Mouse (Mus musculus): ENCODE results near the gene Slc1a7. TPM values are rescaled to one million over a fixed set of nuclear protein-coding genes. Genes with fewer than 3 reads are reported as not detected.

Slc1a7 gene
- polyA plus RNA-seq, 1 experiment from 2014 or later = 0.05 TPM

Other genes with a start within 250 kb of the Slc1a7 start
- gene Lrp8, start 166.1 kb upstream of the Slc1a7 start, polyA plus RNA-seq (2015; fragmentation: Nextera tagmentation; extraction: Ambion mirVana) = 86.3 and 93.7 TPM in 2 replicates
- gene Magoh, start 88.6 kb upstream of the Slc1a7 start, polyA plus RNA-seq (2015; fragmentation: Nextera tagmentation; extraction: Ambion mirVana) = 141 and 152 TPM in 2 replicates
- 113 and 114 TPM in 2 replicates for gene 0610037L13Rik, start 78.5 kb upstream of the Slc1a7 start, polyA plus RNA-seq (2015; fragmentation: Nextera tagmentation; extraction: Ambion mirVana)
- 13.2 and 13.7 TPM in 2 replicates for gene Cpt2, start 44.7 kb upstream of the Slc1a7 start, polyA plus RNA-seq (2015; fragmentation: Nextera tagmentation; extraction: Ambion mirVana)
- gene Podn, start 128.1 kb downstream of the Slc1a7 start, polyA plus RNA-seq (2015; fragmentation: Nextera tagmentation; extraction: Ambion mirVana) = 0.14 and 0.33 TPM in 2 replicates
- 206 and 214 TPM in 2 replicates for gene Scp2, start 176.7 kb downstream of the Slc1a7 start, polyA plus RNA-seq (2015; fragmentation: Nextera tagmentation; extraction: Ambion mirVana)
- 10.0 and 10.4 TPM in 2 replicates for gene Echdc2, start 197.1 kb downstream of the Slc1a7 start, polyA plus RNA-seq (2015; fragmentation: Nextera tagmentation; extraction: Ambion mirVana)
- not detected in 2 replicates for gene Zyg11a, start 249.7 kb downstream of the Slc1a7 start, polyA plus RNA-seq (2015; fragmentation: Nextera tagmentation; extraction: Ambion mirVana)